Mouse (Mus musculus): ENCODE results near the gene Cpsf4l. TPM values are rescaled to one million over a fixed set of nuclear protein-coding genes. Genes with fewer than 3 reads are reported as not detected.

Cpsf4l gene
- polyA plus RNA-seq, 1 experiment from 2014 or later, result 0.15 TPM

GRCm38 (mm10) chr11:113684707-113685426 is 24.9 kb downstream of the Cpsf4l start:
- Histone ChIP-seq H3K9me3 (replicated peaks) (no peaks in the 10 kb centered on the region), H3K9ac (peak overlapping the region; percentile 87), H3K27ac (0 out of 2 replicates have a peak overlapping the region, but pooled peaks have one; percentile 97), H3K27me3 (no peaks in the 10 kb centered on the region), H3K4me3 (peak overlapping the region; percentile 98), H3K4me2 (replicated peaks) (peak overlapping the region; percentile 91), H3K4me1 (peaks cover 43% of the 10 kb centered on the region), H3K36me3 (peaks cover 22% of the 10 kb centered on the region)
- no peak for ATAC-seq (ENCODE audit: low FRiP score)
- WGBS, result 44% methylated on average over 25 of the region's 25 CpGs

GRCm38 (mm10) chr11:113683957-113684706 is 25.7 kb downstream of the Cpsf4l start, which contains the start of the genes Fam104a and D11Wsu47e:
TSS of gene Fam104a (minus strand) at chr11:113684155.
TSS of gene D11Wsu47e (plus strand) at chr11:113684412.
- Histone ChIP-seq H3K4me1 (peaks cover 43% of the 10 kb centered on the region), H3K4me2 (replicated peaks) (peak within 1 kb of the TSS; percentile 91), H3K4me3 (peak within 1 kb of the TSS; percentile 98), H3K36me3 (peaks cover 15% of the 10 kb centered on the region), H3K27ac (peak within 1 kb of the TSS; percentile 97), H3K9ac (peak within 1 kb of the TSS; percentile 87), H3K27me3 (no peaks in the 10 kb centered on the region), H3K9me3 (replicated peaks) (no peaks in the 10 kb centered on the region)
- ATAC-seq (ENCODE audit: low FRiP score), result peak; percentile 94
- under 1% methylated on average over 73 of the region's 73 CpGs for WGBS

- no peaks in the 10 kb centered on the region for H3K27me3 ChIP-seq
- H3K36me3 ChIP-seq, result peaks cover 10% of the 10 kb centered on the region
- H3K4me1 ChIP-seq, result peaks cover 43% of the 10 kb centered on the region
- peak overlapping the region; percentile 98 for H3K4me3 ChIP-seq
- ATAC-seq (ENCODE audit: low FRiP score), result peak; percentile 73
- 0% methylated on average over 30 of the region's 38 CpGs for whole genome bisulfite sequencing
- H3K27ac ChIP-seq, result peak overlapping the region; percentile 97
- H3K4me2 ChIP-seq (replicated peaks), result peak overlapping the region; percentile 91
- H3K9ac ChIP-seq, result peak overlapping the region; percentile 87
- no peaks in the 10 kb centered on the region for H3K9me3 ChIP-seq (replicated peaks)
Observed at GRCm38 (mm10) chr11:113683627-113683956, 26.2 kb downstream of the Cpsf4l start.

GRCm38 (mm10) chr11:113682897-113683626 is 26.8 kb downstream of the Cpsf4l start:
- peak overlapping the region; percentile 91 for H3K4me2 ChIP-seq (replicated peaks)
- H3K4me1 ChIP-seq, result peaks cover 46% of the 10 kb centered on the region
- ATAC-seq (ENCODE audit: low FRiP score), result peak; percentile 57
- H3K27ac ChIP-seq, result peak overlapping the region; percentile 97
- H3K9me3 ChIP-seq (replicated peaks), result no peaks in the 10 kb centered on the region
- 4% methylated on average over 38 of the region's 38 CpGs for WGBS
- H3K27me3 ChIP-seq, result no peaks in the 10 kb centered on the region
- peaks cover 4% of the 10 kb centered on the region for H3K36me3 ChIP-seq
- H3K4me3 ChIP-seq, result peak overlapping the region; percentile 98
- peak overlapping the region; percentile 87 for H3K9ac ChIP-seq

- H3K27ac ChIP-seq, result no peak overlapping the region
- H3K27me3 ChIP-seq, result no peaks in the 10 kb centered on the region
- no peak for ATAC-seq (ENCODE audit: low FRiP score)
- H3K36me3 ChIP-seq, result peaks cover under 1% of the 10 kb centered on the region; the same call in 1 of the 2 replicates
- no peak overlapping the region for H3K9ac ChIP-seq
- H3K9me3 ChIP-seq (replicated peaks), result no peaks in the 10 kb centered on the region
- peak overlapping the region; percentile 91 for H3K4me2 ChIP-seq (replicated peaks)
- peaks cover 44% of the 10 kb centered on the region for H3K4me1 ChIP-seq
- no peak overlapping the region for H3K4me3 ChIP-seq
Observed at GRCm38 (mm10) chr11:113681979-113682378, 27.8 kb downstream of the Cpsf4l start.

- no peaks in the 10 kb centered on the region for H3K9me3 ChIP-seq (replicated peaks)
- peaks cover 11% of the 10 kb centered on the region for H3K36me3 ChIP-seq
- no peak overlapping the region for H3K9ac ChIP-seq
- no peak for ATAC-seq (ENCODE audit: low FRiP score)
- WGBS, result 95% methylated on average over 2 of the region's 2 CpGs
- no peak overlapping the region for H3K4me3 ChIP-seq
- H3K27ac ChIP-seq, result no peak overlapping the region
- H3K4me1 ChIP-seq, result peaks cover 35% of the 10 kb centered on the region
- H3K4me2 ChIP-seq (replicated peaks), result no peak overlapping the region
- H3K27me3 ChIP-seq, result no peaks in the 10 kb centered on the region
Observed at GRCm38 (mm10) chr11:113680954-113681353, 28.9 kb downstream of the Cpsf4l start.

- ATAC-seq (ENCODE audit: low FRiP score), result no peak
- H3K27ac ChIP-seq, result no peak overlapping the region
- no peak overlapping the region for H3K4me3 ChIP-seq
- H3K9ac ChIP-seq, result no peak overlapping the region
- peaks cover 22% of the 10 kb centered on the region for H3K36me3 ChIP-seq
- H3K4me1 ChIP-seq, result peaks cover 23% of the 10 kb centered on the region
- H3K9me3 ChIP-seq (replicated peaks), result no peaks in the 10 kb centered on the region
- 88% methylated on average over 8 of the region's 8 CpGs for WGBS
- no peaks in the 10 kb centered on the region for H3K27me3 ChIP-seq
- H3K4me2 ChIP-seq (replicated peaks), result no peak overlapping the region
Observed at GRCm38 (mm10) chr11:113678373-113678772, 31.4 kb downstream of the Cpsf4l start.

- H3K4me1 ChIP-seq, result peaks cover 17% of the 10 kb centered on the region
- no peak overlapping the region for H3K9ac ChIP-seq
- H3K4me3 ChIP-seq, result no peak overlapping the region
- ATAC-seq (ENCODE audit: low FRiP score), result no peak
- H3K4me2 ChIP-seq (replicated peaks), result no peak overlapping the region
- 95% methylated on average over 2 of the region's 2 CpGs for whole genome bisulfite sequencing
- no peaks in the 10 kb centered on the region for H3K9me3 ChIP-seq (replicated peaks)
- peaks cover 31% of the 10 kb centered on the region for H3K36me3 ChIP-seq
- no peak overlapping the region for H3K27ac ChIP-seq
- H3K27me3 ChIP-seq, result no peaks in the 10 kb centered on the region
Observed at GRCm38 (mm10) chr11:113677378-113677777, 32.4 kb downstream of the Cpsf4l start.

- peaks cover 12% of the 10 kb centered on the region for H3K4me1 ChIP-seq
- no peak for ATAC-seq (ENCODE audit: low FRiP score)
- H3K9ac ChIP-seq, result no peak overlapping the region
- WGBS, result 84% methylated on average over 2 of the region's 2 CpGs
- no peaks in the 10 kb centered on the region for H3K27me3 ChIP-seq
- no peak overlapping the region for H3K27ac ChIP-seq
- H3K4me3 ChIP-seq, result no peak overlapping the region
- no peak overlapping the region for H3K4me2 ChIP-seq (replicated peaks)
- peaks cover 34% of the 10 kb centered on the region for H3K36me3 ChIP-seq
- no peaks in the 10 kb centered on the region for H3K9me3 ChIP-seq (replicated peaks)
Observed at GRCm38 (mm10) chr11:113676847-113677246, 33.0 kb downstream of the Cpsf4l start.

GRCm38 (mm10) chr11:113674595-113674994 is 35.2 kb downstream of the Cpsf4l start:
- Histone ChIP-seq H3K27me3 (no peaks in the 10 kb centered on the region), H3K4me3 (no peak overlapping the region), H3K9ac (no peak overlapping the region), H3K36me3 (peaks cover 47% of the 10 kb centered on the region), H3K4me2 (replicated peaks) (no peak overlapping the region), H3K4me1 (0 out of 2 replicates have a peak, but pooled peaks cover 3% of the 10 kb centered on the region), H3K9me3 (replicated peaks) (no peaks in the 10 kb centered on the region), H3K27ac (no peak overlapping the region)
- ATAC-seq (ENCODE audit: low FRiP score), result no peak
- 86% methylated on average over 5 of the region's 5 CpGs for WGBS

GRCm38 (mm10) chr11:113673614-113674013 is 36.2 kb downstream of the Cpsf4l start:
- H3K36me3 ChIP-seq, result peaks cover 51% of the 10 kb centered on the region

GRCm38 (mm10) chr11:113669711-113670110 is 40.1 kb downstream of the Cpsf4l start:
- WGBS, result 54% methylated on average over 1 of the region's 4 CpGs
- Histone ChIP-seq H3K27me3 (no peaks in the 10 kb centered on the region), H3K27ac (no peak overlapping the region), H3K4me2 (replicated peaks) (no peak overlapping the region), H3K9ac (no peak overlapping the region), H3K9me3 (replicated peaks) (no peaks in the 10 kb centered on the region), H3K4me1 (peaks cover 3% of the 10 kb centered on the region; the same call in 1 of the 2 replicates), H3K36me3 (peaks cover 48% of the 10 kb centered on the region), H3K4me3 (no peak overlapping the region)
- no peak for ATAC-seq (ENCODE audit: low FRiP score)

More at GRCm38 (mm10) chr11:113673614-113674013, 36.2 kb downstream of the Cpsf4l start:
- H3K27me3 ChIP-seq, result no peaks in the 10 kb centered on the region
- WGBS, result 95% methylated on average over 4 of the region's 4 CpGs
- H3K27ac ChIP-seq, result no peak overlapping the region
- H3K9ac ChIP-seq, result no peak overlapping the region
- ATAC-seq (ENCODE audit: low FRiP score), result no peak
- H3K4me1 ChIP-seq, result 0 out of 2 replicates have a peak, but pooled peaks cover 3% of the 10 kb centered on the region
- H3K4me2 ChIP-seq (replicated peaks), result no peak overlapping the region
- H3K9me3 ChIP-seq (replicated peaks), result no peaks in the 10 kb centered on the region
- H3K4me3 ChIP-seq, result no peak overlapping the region
